Mouse (Mus musculus) heart, postnatal 36 days (tissue): ENCODE data around the gene Dimt1. TPM values are rescaled to one million over a fixed set of nuclear protein-coding genes. Genes with fewer than 3 reads are reported as not detected.
A peak's percentile ranks its signal among the peaks of the same experiment; 100 is the strongest.
"Not testable (repeated sequence)": the region's sequence is repeated elsewhere in the genome, so short reads cannot be mapped to it uniquely, and the experiment has no call there.

Source experiments
- DNase-seq, 2 experiments: peaks; one replicate each; pipeline ENCODE4 v3.0.0; 2021 to 2022
- intact Hi-C: fragments of 180-260 bp; cut with DNase I; formaldehyde crosslinking; loops from one replicate; pipeline ENCODE4 v1.15.1; 2025
- total RNA-seq, 2 experiments: library from RNA; stranded (reverse); gene quantifications; 2 replicates each; pipeline ENCODE4 v1.2.3; 2021

The Dimt1 gene
- 1 to 10 TPM; 7.1 to 9.1 TPM for total RNA-seq

DNA sequence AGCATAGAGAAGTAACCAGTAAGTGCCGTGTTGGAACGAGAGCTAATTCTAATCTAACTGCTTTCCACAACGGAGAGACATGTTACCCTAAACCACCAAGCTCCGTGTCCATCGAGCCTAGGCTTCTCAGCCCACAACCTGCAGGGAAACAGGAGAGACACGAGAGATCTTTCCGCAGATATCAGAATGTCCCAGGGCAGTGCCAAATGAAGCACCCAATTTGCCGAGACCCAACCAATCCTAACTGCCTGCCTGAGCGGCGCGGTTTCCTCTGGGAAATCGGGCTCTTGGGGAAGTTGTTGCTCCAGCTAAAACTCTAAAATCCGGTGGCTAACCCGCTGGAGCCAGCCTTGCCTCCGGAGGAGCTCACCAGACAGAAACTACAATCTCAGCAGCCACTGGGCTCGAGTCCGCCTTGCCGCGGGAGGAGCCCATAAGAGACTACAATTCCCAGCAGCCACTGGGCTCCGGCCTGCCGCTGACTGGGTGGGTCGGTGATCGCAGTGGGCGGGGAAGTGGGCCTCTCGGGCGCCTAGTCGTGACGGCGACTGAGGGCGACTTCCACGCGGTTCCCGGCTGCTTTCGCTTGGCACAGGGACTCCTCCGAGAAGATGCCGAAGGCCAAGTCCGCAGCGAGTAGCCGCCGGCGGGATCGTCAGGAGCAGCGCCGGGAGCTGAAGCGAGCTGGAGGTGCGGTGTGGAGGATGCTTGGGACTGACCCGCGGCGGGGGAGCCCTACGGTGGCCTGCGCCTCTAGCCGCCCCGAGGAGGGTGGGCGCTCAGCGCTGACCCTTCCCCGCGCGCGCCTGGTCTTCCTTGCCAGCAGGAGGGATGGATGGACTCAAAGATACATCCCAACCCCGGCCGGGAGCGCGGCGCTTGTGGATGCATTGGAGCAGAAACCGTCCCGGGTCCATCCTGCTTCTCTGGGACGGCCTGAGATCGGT is at the start of gene Dimt1:
TSS of gene Dimt1 (plus strand) at position 534 of the 947 bp plus-strand sequence.
- DNase-seq, result peak; percentile 90 to 92
- intact Hi-C loops, result loop anchor here (5.0 to 10.0 kb wide), 3 partner anchors 75 to 1098 kb away; partner anchors contain the start of genes Kif2a and Smim15

DNA sequence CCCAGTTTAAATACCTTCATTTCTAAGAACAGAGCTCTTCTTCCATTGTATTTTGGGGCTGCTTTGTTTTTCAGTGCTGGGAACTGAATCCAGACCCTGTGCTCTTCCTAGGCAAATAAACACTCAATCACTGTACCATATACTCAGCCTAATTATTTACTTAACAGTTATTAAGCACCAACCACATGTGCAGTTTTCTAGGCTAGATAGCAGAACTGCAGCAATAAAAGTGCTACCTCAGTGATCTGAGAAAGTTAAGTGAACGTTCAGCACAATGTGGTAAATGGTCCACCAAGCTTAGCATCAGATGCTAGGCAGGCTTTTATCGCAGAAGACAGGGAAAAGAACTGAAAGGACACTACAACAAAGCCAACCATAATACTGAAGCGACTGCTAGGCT is 42.3 kb upstream of the Dimt1 start:
- intact Hi-C loops, result no loop called here

DNA sequence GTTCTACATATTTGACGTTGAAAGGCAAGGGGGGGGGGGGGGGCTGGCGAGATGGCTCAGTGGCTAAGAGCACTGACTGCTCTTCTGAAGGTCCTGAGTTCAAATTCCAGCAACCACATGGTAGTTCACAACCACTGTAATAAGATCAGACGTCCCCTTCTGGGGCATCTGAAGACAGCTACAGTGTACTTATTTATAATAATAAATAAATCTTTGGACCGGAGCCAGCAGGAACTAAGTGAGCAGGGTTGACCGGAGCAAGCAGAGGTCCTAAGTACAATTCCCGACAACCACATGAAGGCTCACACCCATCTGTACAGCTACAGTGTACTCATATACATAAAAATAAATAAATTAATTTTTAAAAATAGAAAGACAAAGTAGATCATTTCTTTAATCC is 41.8 kb upstream of the Dimt1 start:
- intact Hi-C loops, DNase-seq: not testable (repeated sequence)

More for the DNA sequence above, 42.3 kb upstream of the Dimt1 start:
- DNase-seq, result no peak

DNA sequence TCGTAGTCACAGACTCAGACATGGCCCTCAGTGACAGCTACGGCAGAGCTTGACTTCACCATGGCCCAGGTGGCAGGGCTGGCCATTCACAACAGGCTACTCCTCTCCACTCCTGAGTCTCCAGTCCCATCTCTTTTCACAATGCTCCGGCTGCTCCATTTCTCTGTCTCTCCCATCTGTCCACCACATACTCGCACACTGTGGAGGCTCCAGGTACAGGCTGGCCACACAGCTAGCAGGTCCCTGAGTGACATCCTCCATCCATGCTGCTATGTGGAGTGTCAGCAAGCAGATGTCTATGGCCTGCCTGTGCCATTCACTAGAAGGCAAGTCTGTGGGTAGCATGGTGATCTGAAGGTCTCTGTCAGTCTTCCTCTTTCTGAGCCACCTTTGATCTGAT is 39.7 kb upstream of the Dimt1 start:
- intact Hi-C loops, result no loop called here
- DNase-seq, result no peak

DNA sequence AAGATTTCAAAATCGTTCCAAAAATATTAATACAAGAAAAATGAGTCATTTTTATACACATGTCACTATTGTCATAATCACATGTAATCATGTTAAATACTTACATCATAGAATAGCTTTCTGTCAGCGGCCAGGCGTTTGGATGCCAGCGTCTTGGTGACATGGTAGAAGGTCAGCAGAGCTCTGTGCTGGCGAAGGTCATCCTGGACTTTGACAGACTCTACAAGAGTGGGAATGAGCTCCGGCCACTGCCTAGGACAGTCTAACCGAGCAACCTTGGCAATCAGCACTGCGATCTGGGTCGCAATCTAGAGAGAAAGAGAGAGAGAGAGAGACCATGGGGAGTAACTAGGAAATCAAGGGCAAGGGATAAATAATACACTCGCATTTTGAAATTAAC is 36.8 kb upstream of the Dimt1 start:
- intact Hi-C loops, result no loop called here
- no peak for DNase-seq

DNA sequence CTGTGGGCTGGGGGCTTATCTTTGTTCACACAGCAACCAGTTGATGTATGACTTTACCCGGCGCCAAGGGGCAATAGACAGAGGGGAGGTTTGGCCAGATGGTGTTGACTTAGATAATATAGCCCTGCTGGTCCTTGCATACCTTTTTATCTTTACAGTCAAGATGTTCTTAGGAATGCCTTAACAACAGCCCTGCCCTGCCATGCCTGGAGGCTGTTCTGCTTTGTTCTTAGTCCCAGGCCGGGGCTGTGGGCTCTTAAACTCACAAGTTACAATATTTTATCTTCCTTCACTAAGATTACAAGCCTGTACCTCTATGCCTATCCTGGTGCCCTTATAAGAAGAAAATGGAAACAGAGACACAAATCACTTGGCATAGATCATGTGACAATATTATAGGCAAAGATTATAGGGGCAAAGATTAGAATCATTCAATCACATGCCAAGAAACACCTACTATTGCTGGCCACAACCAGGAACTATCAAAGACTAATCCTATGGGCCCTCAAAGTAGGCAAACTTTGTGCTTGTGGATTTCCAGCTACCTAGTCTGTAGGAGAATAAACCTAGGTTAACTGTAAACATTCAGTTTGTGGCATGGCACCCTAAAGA is 33.7 kb upstream of the Dimt1 start:
- no peak for DNase-seq
- intact Hi-C loops, result no loop called here

DNA sequence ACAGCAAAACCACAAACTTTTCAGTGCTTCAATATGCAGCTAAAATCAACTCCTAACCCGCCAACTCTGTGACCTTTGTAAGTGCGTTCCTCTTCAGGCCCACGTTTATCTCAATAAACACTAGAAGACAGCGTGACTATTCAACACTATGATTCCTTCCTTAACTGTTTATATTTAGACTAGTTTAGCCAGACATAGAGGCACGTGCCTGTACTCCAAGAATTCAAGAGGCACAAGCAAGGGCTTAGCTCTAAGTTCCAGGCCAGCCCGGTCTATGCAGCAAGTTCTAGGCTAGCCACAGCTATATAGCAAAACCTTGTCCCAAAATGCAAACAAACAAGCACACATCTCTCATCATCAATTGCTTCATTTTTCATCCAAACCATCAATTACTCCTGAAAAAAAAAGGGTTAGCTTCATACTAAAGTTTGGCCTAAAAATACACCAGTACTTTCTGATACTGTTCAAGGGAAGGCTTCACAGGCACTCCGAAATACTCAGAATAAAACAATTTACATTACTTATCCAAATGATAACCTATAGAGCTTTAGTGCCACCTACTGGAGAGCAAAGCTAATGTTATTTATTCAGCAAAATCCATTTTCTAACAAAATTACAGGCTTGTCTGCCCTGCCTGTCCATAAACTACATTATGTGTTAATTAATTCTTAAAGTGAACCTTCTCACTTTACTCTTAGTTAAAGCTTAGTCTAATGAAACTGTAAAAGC is 28.4 kb upstream of the Dimt1 start:
- no peak for DNase-seq
- intact Hi-C loops, result loop anchor here (2.0 to 5.0 kb wide), 2 partner anchors 196 to 1476 kb away; partner anchors contain the start of gene Htr1a

DNA sequence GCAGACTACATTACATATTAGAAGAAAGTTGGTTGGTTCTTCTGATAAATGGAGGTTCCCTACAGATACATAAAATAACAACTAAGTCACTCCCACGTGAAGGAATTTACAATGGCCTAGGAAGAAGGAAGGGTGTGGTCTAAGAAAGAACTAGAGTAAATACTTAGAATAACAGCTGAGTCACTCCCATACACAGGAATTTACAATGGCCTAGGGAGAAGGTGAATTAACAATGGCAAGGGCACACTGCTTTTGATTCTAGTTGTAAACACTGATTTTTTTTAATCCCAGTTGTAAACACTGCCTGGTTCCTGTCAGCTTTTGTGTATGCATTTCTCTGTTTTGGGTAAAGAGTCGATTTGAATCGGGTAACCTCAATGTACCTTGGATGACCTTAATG is 21.0 kb upstream of the Dimt1 start:
- DNase-seq, intact Hi-C loops: not testable (repeated sequence)

DNA sequence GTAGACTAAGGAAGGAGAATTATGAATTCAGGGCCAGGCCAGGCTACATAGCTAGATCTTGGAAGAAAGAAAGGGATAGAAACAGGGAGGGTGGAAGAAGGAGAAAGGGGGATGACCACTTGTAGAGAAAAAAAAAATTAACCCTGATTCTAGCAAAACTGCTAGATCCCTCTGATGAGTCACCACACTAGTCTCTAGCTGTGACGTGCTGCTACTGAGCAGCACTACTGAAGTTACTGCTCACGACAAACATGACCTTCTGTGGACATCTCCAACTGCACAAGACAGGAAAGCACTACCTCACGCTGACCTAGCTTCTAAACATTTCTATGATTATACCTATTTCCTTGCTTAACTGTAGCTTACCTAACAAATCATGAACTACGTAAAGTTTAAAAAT is 18.6 kb upstream of the Dimt1 start:
- DNase-seq, result no peak
- intact Hi-C loops, result no loop called here

DNA sequence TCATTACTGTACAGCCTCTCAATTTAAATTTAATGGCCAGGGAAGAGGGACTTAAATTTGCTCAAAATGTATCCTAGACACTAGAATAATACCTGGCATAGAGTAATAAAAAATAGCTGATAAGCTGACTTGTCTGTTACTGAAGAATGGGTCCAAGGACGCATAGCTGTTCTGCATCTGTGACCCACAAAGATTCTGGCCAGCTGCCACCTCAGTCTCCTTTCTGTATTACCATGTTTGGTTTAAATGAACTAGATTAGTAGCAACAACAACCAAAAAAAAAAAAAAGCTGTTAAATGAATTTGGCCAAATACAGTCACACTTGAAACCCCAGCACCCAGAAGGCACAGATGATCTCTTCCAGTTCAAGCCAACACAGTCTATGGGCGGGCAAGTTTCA is 17.7 kb upstream of the Dimt1 start:
- intact Hi-C loops, result no loop called here

DNA sequence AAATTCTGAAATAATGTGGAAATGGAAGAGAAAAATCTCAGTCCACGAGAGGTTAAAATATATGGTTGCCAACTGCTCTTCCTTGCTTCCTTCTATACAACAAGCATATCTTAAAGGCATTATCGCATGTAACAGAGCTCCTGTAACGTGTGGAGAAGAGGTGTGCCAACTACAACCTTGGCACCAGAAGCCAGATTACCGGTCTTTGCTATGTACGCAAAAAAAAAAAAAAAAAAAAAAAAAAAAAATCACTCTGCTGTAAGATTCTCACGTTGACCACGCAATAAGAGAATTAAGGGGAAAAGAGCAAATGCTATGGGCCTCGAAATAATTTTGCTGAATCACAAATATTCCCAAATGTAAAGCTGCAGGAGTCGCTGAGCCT is 11.1 kb upstream of the Dimt1 start:
- no peak for DNase-seq
- intact Hi-C loops, result loop anchor here (10.0 kb wide), 1 partner anchor 1219 kb away; the partner anchor contains the start of genes Ercc8 and Ndufaf2

More for the DNA sequence above, 17.7 kb upstream of the Dimt1 start:
- DNase-seq, result no peak

DNA sequence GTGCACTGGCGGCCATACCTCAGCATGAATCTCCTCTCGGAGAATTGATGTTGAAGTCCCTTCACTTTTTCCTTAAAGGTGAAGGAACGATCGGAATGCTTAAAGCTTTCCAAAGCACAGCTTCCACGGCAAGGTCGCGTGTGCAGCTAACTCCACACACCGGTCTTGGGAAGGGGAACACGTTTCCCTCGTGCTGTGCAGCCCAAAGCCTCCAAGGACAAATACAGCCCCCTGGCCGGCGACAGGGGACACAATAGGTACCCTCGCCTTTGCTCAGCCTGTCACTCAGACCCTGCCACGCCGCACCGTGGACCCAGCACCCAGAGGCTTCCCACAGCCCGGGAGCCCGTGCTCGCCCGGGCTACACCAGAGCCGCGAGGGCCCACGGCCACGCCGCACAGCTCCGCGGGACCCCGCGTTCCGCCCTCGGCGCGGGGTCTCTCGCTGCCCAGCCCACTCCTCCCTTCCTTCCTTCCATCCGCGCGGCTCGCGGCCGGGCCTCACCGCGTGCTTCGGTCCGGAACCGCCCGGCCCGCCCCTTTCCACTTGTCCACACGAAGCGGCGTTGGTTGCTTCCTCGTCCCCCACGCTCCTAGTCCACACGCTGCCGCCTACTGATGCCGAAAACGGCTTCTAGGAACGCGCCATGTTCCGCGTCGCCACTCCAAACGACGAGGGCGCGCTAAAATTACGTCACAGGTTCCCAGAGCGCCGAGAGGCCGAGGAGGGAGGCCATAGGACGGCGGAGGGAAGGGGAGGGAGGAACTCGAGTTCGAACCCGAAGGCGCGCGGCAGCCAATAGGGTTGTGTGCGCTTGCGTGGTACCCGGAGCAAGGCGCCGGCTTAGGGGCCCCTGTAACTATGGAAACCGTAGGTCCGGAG is 10.4 kb upstream of the Dimt1 start, which contains the start of gene Ipo11:
TSS of gene Ipo11 (minus strand) at position 703 of the 882 bp plus-strand sequence.
- peak; percentile 85 to 87 for DNase-seq
- intact Hi-C loops, result loop anchor here (10.0 kb wide), 1 partner anchor 1218 kb away; the partner anchor contains the start of genes Ercc8 and Ndufaf2

DNA sequence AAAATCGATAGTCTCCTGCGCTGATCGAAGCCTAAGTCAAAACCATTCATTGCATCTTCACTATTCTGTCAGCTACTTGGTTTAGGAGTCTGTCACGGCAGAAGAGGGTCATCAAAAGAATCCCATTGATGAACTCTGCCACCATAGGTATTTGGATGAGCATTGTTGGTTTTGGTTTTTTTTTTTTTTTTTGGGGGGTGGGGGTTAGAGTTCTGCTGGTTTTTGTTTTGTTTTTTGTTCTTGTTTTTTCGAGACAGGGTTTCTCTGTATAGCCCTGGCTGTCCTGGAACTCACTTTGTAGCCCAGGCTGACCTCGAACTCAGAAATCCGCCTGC is 9.8 kb upstream of the Dimt1 start:
- intact Hi-C loops, result loop anchor here (10.0 kb wide), 1 partner anchor 1218 kb away; the partner anchor contains the start of genes Ercc8 and Ndufaf2

DNA sequence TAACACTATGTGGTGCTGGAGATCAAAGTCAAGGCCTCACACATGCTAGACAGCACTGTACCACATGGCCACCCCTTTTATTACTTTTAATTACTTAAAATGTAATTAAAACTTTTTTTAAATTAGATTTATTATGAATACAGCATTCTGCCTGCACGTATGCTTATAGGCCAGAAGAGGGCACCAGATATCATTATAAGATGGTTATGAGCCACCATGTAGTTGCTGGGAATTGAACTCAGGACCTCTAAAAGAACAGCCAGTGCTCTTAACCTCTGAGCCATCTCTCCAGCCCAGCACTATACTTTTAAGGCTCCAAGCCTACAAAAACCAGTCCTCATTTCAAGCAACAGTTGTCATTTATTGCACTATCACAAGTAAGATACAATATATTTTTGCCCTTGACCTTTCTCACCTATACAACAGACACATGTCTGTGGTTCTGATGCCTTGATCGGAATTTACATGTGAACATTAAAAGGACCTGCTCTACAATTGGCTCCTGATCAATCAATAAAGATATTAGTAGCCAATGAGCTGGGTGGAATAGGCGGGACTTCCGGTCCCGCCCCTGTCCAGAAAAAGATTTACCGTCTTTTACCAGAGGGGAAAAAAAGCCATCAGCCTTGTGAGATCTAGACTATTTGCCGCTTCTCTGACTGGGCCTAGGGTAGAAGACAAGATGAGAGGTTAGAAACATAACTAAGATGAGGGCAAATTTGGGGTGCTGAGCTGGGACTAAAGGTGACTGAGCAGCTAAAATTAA is 5.5 kb upstream of the Dimt1 start:
- intact Hi-C loops, result loop anchor here (10.0 kb wide), 2 partner anchors 163 to 1103 kb away; partner anchors contain the start of gene Smim15
- no peak for DNase-seq

More for the DNA sequence above, 9.8 kb upstream of the Dimt1 start:
- no peak for DNase-seq

DNA sequence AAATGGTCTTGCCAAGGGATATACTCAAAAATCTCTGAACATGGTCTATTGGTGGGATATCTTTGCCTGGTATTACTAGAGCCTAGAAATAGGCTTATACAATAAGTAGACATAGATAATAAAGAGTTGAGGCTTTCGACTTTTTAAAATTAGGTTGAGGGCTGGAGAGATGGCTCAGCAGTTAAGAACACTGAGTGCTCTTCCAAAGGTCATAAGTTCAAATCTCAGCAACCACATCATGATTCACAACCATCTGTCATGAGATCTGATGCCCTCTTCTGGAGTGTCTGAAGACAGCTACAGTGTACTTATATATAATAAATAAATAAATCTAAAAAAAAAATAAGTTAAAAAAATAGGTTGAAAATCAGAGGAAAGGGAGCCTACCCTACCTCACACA is 4.2 kb upstream of the Dimt1 start:
- intact Hi-C loops, result loop anchor here (10.0 kb wide), 2 partner anchors 162 to 1102 kb away; partner anchors contain the start of gene Smim15
- no peak for DNase-seq

DNA sequence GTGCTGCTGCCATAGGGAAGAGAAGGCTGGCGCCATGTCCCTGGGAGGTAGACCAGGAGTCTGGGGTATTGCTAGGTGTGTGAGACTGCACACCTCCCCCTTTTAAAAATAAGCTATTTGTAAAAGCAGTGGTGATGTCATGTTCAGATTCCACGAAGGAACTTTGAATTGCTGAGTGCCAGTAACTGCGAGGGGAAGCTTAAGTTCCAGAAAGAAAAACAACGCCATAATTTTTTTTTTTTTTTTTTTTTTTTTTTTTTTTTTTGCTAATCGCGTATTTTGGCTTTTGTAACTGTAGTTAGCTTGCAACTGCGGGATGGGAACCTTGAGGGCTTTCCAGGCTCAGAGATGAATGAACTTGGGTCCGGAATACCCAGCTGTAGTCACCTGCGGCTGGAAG is 1.4 kb upstream of the Dimt1 start:
- intact Hi-C loops, result loop anchor here (5.0 to 10.0 kb wide), 3 partner anchors 77 to 1099 kb away; partner anchors contain the start of genes Kif2a and Smim15

DNA sequence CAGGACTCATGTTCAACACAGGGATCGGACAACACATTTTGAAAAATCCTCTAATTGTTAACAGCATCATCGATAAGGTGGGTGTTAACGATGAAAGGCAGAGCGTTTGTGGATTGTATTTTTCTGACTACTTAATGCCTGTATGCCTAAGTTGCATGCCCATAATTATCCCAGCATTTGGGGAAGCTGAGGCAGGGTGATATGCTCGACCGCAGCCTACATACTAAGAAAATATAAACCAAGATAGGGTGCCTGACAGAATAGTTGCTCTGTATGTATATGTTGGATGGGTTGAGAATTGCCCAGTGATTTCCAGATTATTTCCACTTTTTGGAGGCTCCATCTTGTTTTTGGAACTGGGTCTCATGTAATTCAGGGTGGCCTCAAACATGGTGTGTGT is 656 bp downstream of the Dimt1 start:
- intact Hi-C loops, result loop anchor here (5.0 to 10.0 kb wide), 3 partner anchors 75 to 1097 kb away; partner anchors contain the start of genes Kif2a and Smim15

More for the DNA sequence above, 1.4 kb upstream of the Dimt1 start:
- no peak for DNase-seq

DNA sequence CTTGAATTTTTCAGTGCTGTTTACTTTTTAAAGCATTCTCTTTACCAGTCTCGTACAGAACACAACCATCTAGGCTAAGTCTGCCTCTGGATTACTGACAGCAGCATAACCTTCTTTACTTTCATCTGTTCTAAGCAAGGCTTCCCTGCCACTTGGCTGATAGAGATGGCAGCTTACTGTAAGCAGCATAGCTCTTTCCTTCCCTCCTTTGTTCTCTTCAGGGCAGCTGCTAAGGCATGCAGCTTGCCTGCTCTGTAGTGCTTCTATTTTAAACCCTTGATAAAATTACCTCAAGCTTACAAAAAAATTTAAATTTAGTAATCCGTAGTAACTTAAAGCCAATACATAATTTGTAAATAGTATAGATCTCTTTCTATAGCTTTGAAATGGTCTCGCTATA is 8.0 kb downstream of the Dimt1 start:
- no peak for DNase-seq
- intact Hi-C loops, result no loop called here

More for the DNA sequence above, 656 bp downstream of the Dimt1 start:
- no peak for DNase-seq

DNA sequence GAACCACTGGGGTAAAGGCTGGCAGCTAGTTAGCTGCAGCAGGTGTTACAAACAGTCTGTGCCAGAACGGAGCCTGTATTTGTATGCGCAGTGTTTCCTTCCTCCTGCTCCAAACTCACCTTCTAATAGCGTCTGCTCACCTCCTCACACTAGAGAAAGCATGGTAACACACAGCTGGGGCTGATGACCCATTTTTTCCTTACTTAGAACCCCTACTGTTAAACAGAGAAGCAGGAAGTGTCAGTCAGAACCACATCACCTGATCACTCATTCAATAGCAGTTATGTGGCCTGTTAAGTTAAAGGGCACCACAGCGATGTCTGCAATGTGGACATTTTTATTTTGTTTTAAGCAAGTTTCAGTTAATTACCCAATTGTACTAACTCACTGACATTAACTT is 10.6 kb downstream of the Dimt1 start:
- intact Hi-C loops, result no loop called here
- no peak for DNase-seq
